9 mouse cellular contexts compared by ENCODE assay signal in the genomic region with DNA sequence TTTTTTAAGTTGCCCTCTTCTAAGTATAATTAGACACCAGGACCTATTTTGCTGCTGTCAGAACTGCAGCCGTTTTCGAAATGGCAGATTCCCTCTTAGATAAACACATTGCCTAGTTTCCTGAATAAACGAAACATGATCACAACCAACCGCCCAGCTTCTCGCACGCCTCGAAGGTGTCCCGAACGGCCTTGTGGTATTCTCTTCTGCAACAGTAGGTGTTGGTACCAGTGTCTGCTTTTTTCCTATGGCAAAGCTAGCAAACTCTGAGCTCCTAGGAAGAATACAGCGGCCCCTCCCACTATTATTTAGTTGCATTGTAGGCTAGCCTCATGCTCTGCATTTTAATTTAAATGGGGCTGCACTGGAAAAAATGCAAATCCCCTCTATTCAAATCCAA. TPM values are rescaled to one million over a fixed set of nuclear protein-coding genes. Genes with fewer than 3 reads are reported as not detected.
DNase-seq lines count a peak whose midpoint lies in the region; ATAC-seq and TF ChIP-seq lines count a peak whose summit lies in the region.
"Had no signal": no experiment of that assay in that cellular context is flagged by ENCODE, and none has a peak within 500 bp of the region (broad histone marks: within the 10 kb centered on the region; RNA-seq: fewer than 3 reads in every experiment).

No protein-coding gene starts in this region.

- no peaks in the 10 kb centered on the region for H3K9me3 ChIP-seq in forebrain, embryonic 11.5 days (ENCODE audit: control insufficient read depth, low read length)
- H3K9me3 ChIP-seq in stomach, embryonic 15.5 days = no peaks in the 10 kb centered on the region

- H3K4me3 ChIP-seq in cerebellum, adult 2 months (replicated peaks; ENCODE audit: insufficient read depth, low read depth, low read length) = peak overlapping the region; percentile 44
- peak overlapping the region; percentile 25 for H3K4me3 ChIP-seq in forebrain, embryonic 11.5 days (ENCODE audit: low read depth, low read length)
- H3K4me3 ChIP-seq in stomach, embryonic 15.5 days (replicated peaks) = 0 out of 2 replicates have a peak overlapping the region, but pooled peaks have one; percentile 11

- no peaks in the 10 kb centered on the region for H3K4me1 ChIP-seq in cerebellum, adult 2 months (ENCODE audit: control insufficient read depth, insufficient read depth, low read length)
- H3K4me1 ChIP-seq in forebrain, embryonic 11.5 days (replicated peaks; ENCODE audit: control insufficient read depth, insufficient read depth, low read length) = peaks cover 10% of the 10 kb centered on the region
- H3K4me1 ChIP-seq in stomach, embryonic 15.5 days = 0 out of 2 replicates have a peak, but pooled peaks cover 4% of the 10 kb centered on the region

- H3K27ac ChIP-seq in cerebellum, adult 2 months (ENCODE audit: insufficient read depth, low read length) = no peak overlapping the region
- H3K27ac ChIP-seq in forebrain, embryonic 11.5 days (ENCODE audit: low read depth, low read length) = peak overlapping the region; percentile 80
- H3K27ac ChIP-seq in stomach, embryonic 15.5 days = peak overlapping the region; percentile 42; the same call in 1 of the 2 replicates
- H3K27ac ChIP-seq: macrophage had no signal

- peak overlapping the region; percentile 54 for H3K9ac ChIP-seq in forebrain, embryonic 11.5 days (ENCODE audit: low read length)
- H3K9ac ChIP-seq in stomach, embryonic 15.5 days = no peak overlapping the region

- peak; percentile 79 for ATAC-seq in forebrain, embryonic 11.5 days (replicated peaks; ENCODE audit: low FRiP score)
- ATAC-seq in stomach, embryonic 15.5 days (ENCODE audit: insufficient read depth, low FRiP score, low read depth) = no peak

- H3K36me3 ChIP-seq in forebrain, embryonic 11.5 days (ENCODE audit: control insufficient read depth, insufficient read depth, low read length) = no peaks in the 10 kb centered on the region
- H3K36me3 ChIP-seq in stomach, embryonic 15.5 days = no peaks in the 10 kb centered on the region

- no peak for DNase-seq in cerebellum, adult 2 months
- no peak for DNase-seq in cerebellum, adult 9-10 months
- peak; percentile 30 for DNase-seq in CD4-positive helper T cell, adult 2 months (ENCODE audit: low read depth, low spot score)
- peak; percentile 66 for DNase-seq in forebrain, embryonic 11.5 days (ENCODE audit: low spot score)
- peak; percentile 52 for DNase-seq in liver
- DNase-seq in right cerebral cortex, postnatal 10 days (ENCODE audit: low spot score in 2 of 2) = no peak
- no peak for DNase-seq in gastrocnemius, adult 8-10 months (ENCODE audit: low spot score in 2 of 2)

- no peaks in the 10 kb centered on the region for H3K27me3 ChIP-seq in cerebellum, adult 2 months (ENCODE audit: control insufficient read depth, insufficient read depth, low read length)
- H3K27me3 ChIP-seq in forebrain, embryonic 11.5 days (ENCODE audit: control insufficient read depth, insufficient read depth, low read length) = no peaks in the 10 kb centered on the region
- no peaks in the 10 kb centered on the region for H3K27me3 ChIP-seq in stomach, embryonic 15.5 days (replicated peaks)

- peak overlapping the region; percentile 65 for H3K4me2 ChIP-seq in forebrain, embryonic 11.5 days (ENCODE audit: low read depth, low read length, severe bottlenecking)
- peak overlapping the region; percentile 31 for H3K4me2 ChIP-seq in stomach, embryonic 15.5 days

- TF ChIP-seq POLR2A in cerebellum, adult 2 months (IDR thresholded peaks at IDR 0.05; ENCODE audit: borderline replicate concordance, insufficient read depth, low read length) = no peak

- TF ChIP-seq CTCF in cerebellum, adult 2 months (IDR thresholded peaks at IDR 0.05; ENCODE audit: borderline replicate concordance, insufficient read depth, low read depth, low read length) = no peak

- 12% methylated on average over 10 of the region's 10 CpGs for WGBS in cerebellum, adult 2 months
- 1% methylated on average over 10 of the region's 10 CpGs for WGBS in forebrain, embryonic 11.5 days
- WGBS in stomach, embryonic 15.5 days = 8% methylated on average over 10 of the region's 10 CpGs

RNA-seq across cellular contexts. Expression of a gene that starts 45.3 kb away (rescaled TPM):
- 0.93 and 0.98 TPM in 2 replicates for polyA plus RNA-seq in cerebellum, adult 2 months (2012; rRNA removed)
- polyA plus RNA-seq in forebrain, embryonic 11.5 days (2014; fragmentation: Nextera tagmentation; extraction: Ambion mirVana) = 3.8 and 3.9 TPM in 2 replicates
- polyA plus RNA-seq in stomach, embryonic 15.5 days (2015; fragmentation: Nextera tagmentation; extraction: Ambion mirVana) = 3.9 and 4.0 TPM in 2 replicates
- total RNA-seq in gastrocnemius, adult 8-10 months (2022) = 1 to 10 TPM; 5.9 to 7.5 (median 6.7) TPM

Comparison
In these comparisons a context has a peak if more than half of its experiments do, and no peak if none do; other contexts are left out.
1. DNase-seq: peak in CD4-positive helper T cell, adult 2 months (single experiment), forebrain, embryonic 11.5 days (single experiment) and liver (single experiment); none in cerebellum, adult 2 months (0 of 2), cerebellum, adult 9-10 months (single experiment), right cerebral cortex, postnatal 10 days (0 of 2) and gastrocnemius, adult 8-10 months (0 of 2).
2. Peak in every context shown above with its lines, with median percentiles within 50 percentile points of each other: H3K4me3 ChIP-seq.